Mouse (Mus musculus) limb, embryonic 10.5 days (tissue): ENCODE results near the gene Sh2b3. TPM values are rescaled to one million over a fixed set of nuclear protein-coding genes. Genes with fewer than 3 reads are reported as not detected.

ENCODE experiments used
- DNase-seq: peaks from one replicate; pipeline ENCODE4 v3.0.0-alpha.2; 2017; ENCODE audit warnings: low spot score
- H3K27ac ChIP-seq: fragments of 300-500 bp; sonication (generic); 2 replicates; pipeline ENCODE4 v1.5.1; 2016; ENCODE audit warnings: mild to moderate bottlenecking
- H3K27me3 ChIP-seq: fragments of 300-500 bp; sonication (generic); 2 replicates; pipeline ENCODE4 v1.6.1; 2016; ENCODE audit warnings: low read depth, mild to moderate bottlenecking; ENCODE audit not compliant: poor library complexity, severe bottlenecking
- H3K36me3 ChIP-seq: fragments of 300-500 bp; sonication (generic); 2 replicates; pipeline ENCODE4 v1.6.1; 2016; ENCODE audit warnings: mild to moderate bottlenecking, moderate library complexity
- H3K4me1 ChIP-seq: fragments of 300-500 bp; sonication (generic); 2 replicates; pipeline ENCODE4 v1.6.1; 2016
- H3K4me3 ChIP-seq: fragments of 300-500 bp; sonication (generic); 2 replicates; pipeline ENCODE4 v1.5.1; 2016; ENCODE audit warnings: mild to moderate bottlenecking, moderate library complexity
- H3K9me3 ChIP-seq: fragments of 300-500 bp; sonication (generic); replicated peaks from 2 replicates; pipeline ENCODE4 v1.6.1; 2016; ENCODE audit warnings: mild to moderate bottlenecking
- WGBS: fragments of 180-500 bp; shearing (Covaris S2); methylation state at CpG from one replicate; pipeline ENCODE4 v1.1.7; 2016; 5-methylcytosine and 5-hydroxymethylcytosine counted together
- polyA plus RNA-seq: library from polyadenylated mRNA; unstranded; fragments of >200 nt; fragmentation: Nextera tagmentation; extraction: Ambion mirVana; gene quantifications from 2 replicates; pipeline ENCODE4 v1.2.1, GENCODE M21; 2016

Sh2b3 gene
- polyA plus RNA-seq = 10.9 and 11.2 TPM in 2 replicates

- under 1% methylated on average over 35 of the region's 35 CpGs for WGBS
- H3K27me3 ChIP-seq = peaks cover 59% of the 10 kb centered on the region
- no peaks in the 10 kb centered on the region for H3K9me3 ChIP-seq
- peak within 1 kb of the TSS; percentile 78 for H3K4me3 ChIP-seq
- DNase-seq = no peak
- no peaks in the 10 kb centered on the region for H3K36me3 ChIP-seq
- peaks cover 68% of the 10 kb centered on the region for H3K4me1 ChIP-seq
- peak within 1 kb of the TSS; percentile 87 for H3K27ac ChIP-seq
These were observed at the start of gene Sh2b3 for GRCm38 (mm10) chr5:121837441-121838340. Gene Sh2b3 (minus strand): TSS chr5:121837646.

GRCm38 (mm10) chr5:121883356-121883755 is 45.9 kb upstream of the Sh2b3 start:
- DNase-seq = no peak
- Histone ChIP-seq H3K4me1 (peaks cover 23% of the 10 kb centered on the region), H3K27me3 (no peaks in the 10 kb centered on the region), H3K27ac (no peak overlapping the region), H3K36me3 (peaks cover 3% of the 10 kb centered on the region; the same call in 1 of the 2 replicates), H3K4me3 (no peak overlapping the region), H3K9me3 (no peaks in the 10 kb centered on the region)
- 72% methylated on average over 8 of the region's 8 CpGs for WGBS

GRCm38 (mm10) chr5:121879211-121879610 is 41.8 kb upstream of the Sh2b3 start:
- Histone ChIP-seq H3K27ac (no peak overlapping the region), H3K36me3 (no peaks in the 10 kb centered on the region), H3K4me3 (no peak overlapping the region), H3K27me3 (peaks cover 5% of the 10 kb centered on the region; the same call in 1 of the 2 replicates), H3K4me1 (peaks cover 26% of the 10 kb centered on the region), H3K9me3 (no peaks in the 10 kb centered on the region)
- DNase-seq = peak; percentile 64
- 54% methylated on average over 6 of the region's 6 CpGs for WGBS

GRCm38 (mm10) chr5:121878703-121879102 is 41.3 kb upstream of the Sh2b3 start:
- H3K36me3 ChIP-seq = no peaks in the 10 kb centered on the region
- no peak overlapping the region for H3K27ac ChIP-seq
- H3K4me1 ChIP-seq = peaks cover 26% of the 10 kb centered on the region
- whole genome bisulfite sequencing = 91% methylated on average over 17 of the region's 17 CpGs
- H3K4me3 ChIP-seq = no peak overlapping the region
- no peaks in the 10 kb centered on the region for H3K9me3 ChIP-seq
- DNase-seq = no peak
- peaks cover 10% of the 10 kb centered on the region for H3K27me3 ChIP-seq

- Histone ChIP-seq H3K9me3 (no peaks in the 10 kb centered on the region), H3K4me1 (peaks cover 26% of the 10 kb centered on the region), H3K27me3 (peaks cover 16% of the 10 kb centered on the region), H3K27ac (no peak overlapping the region), H3K4me3 (no peak overlapping the region), H3K36me3 (no peaks in the 10 kb centered on the region)
- DNase-seq = no peak
- WGBS = 89% methylated on average over 12 of the region's 12 CpGs
These were observed 39.5 kb upstream of the Sh2b3 start for GRCm38 (mm10) chr5:121876901-121877300.

GRCm38 (mm10) chr5:121875041-121875440 is 37.6 kb upstream of the Sh2b3 start:
- Histone ChIP-seq H3K27ac (no peak overlapping the region), H3K4me1 (peaks cover 29% of the 10 kb centered on the region), H3K36me3 (no peaks in the 10 kb centered on the region), H3K27me3 (peaks cover 16% of the 10 kb centered on the region), H3K4me3 (no peak overlapping the region), H3K9me3 (no peaks in the 10 kb centered on the region)
- no peak for DNase-seq
- WGBS = 91% methylated on average over 12 of the region's 12 CpGs

- H3K27ac ChIP-seq = no peak overlapping the region
- 11% methylated on average over 4 of the region's 4 CpGs for WGBS
These were observed 34.7 kb upstream of the Sh2b3 start for GRCm38 (mm10) chr5:121872158-121872557.

GRCm38 (mm10) chr5:121871515-121872030 is 34.1 kb upstream of the Sh2b3 start:
- Histone ChIP-seq H3K27ac (no peak overlapping the region), H3K9me3 (no peaks in the 10 kb centered on the region), H3K4me1 (peaks cover 25% of the 10 kb centered on the region), H3K4me3 (no peak overlapping the region), H3K27me3 (peaks cover 16% of the 10 kb centered on the region), H3K36me3 (no peaks in the 10 kb centered on the region)
- WGBS = 90% methylated on average over 13 of the region's 13 CpGs
- DNase-seq = no peak

More at GRCm38 (mm10) chr5:121872158-121872557, 34.7 kb upstream of the Sh2b3 start:
- peaks cover 16% of the 10 kb centered on the region for H3K27me3 ChIP-seq
- H3K4me3 ChIP-seq = no peak overlapping the region
- H3K4me1 ChIP-seq = peaks cover 25% of the 10 kb centered on the region
- no peaks in the 10 kb centered on the region for H3K36me3 ChIP-seq
- H3K9me3 ChIP-seq = no peaks in the 10 kb centered on the region
- DNase-seq = peak; percentile 95

GRCm38 (mm10) chr5:121870832-121871231 is 33.4 kb upstream of the Sh2b3 start:
- H3K27me3 ChIP-seq = peaks cover 16% of the 10 kb centered on the region
- DNase-seq = no peak
- peaks cover 25% of the 10 kb centered on the region for H3K4me1 ChIP-seq
- H3K9me3 ChIP-seq = no peaks in the 10 kb centered on the region
- H3K36me3 ChIP-seq = no peaks in the 10 kb centered on the region
- no peak overlapping the region for H3K4me3 ChIP-seq
- WGBS = 81% methylated on average over 6 of the region's 6 CpGs
- no peak overlapping the region for H3K27ac ChIP-seq

- no peaks in the 10 kb centered on the region for H3K27me3 ChIP-seq
- WGBS = 72% methylated on average over 5 of the region's 5 CpGs
- no peak overlapping the region for H3K27ac ChIP-seq
- no peaks in the 10 kb centered on the region for H3K9me3 ChIP-seq
- DNase-seq = no peak
- no peaks in the 10 kb centered on the region for H3K36me3 ChIP-seq
- H3K4me1 ChIP-seq = peaks cover 22% of the 10 kb centered on the region
- no peak overlapping the region for H3K4me3 ChIP-seq
These were observed 30.5 kb upstream of the Sh2b3 start for GRCm38 (mm10) chr5:121867963-121868362.

- DNase-seq = peak; percentile 58
These were observed 26.9 kb upstream of the Sh2b3 start for GRCm38 (mm10) chr5:121864330-121864729.

GRCm38 (mm10) chr5:121861964-121862363 is 24.5 kb upstream of the Sh2b3 start:
- H3K27me3 ChIP-seq = no peaks in the 10 kb centered on the region
- H3K36me3 ChIP-seq = peaks cover 29% of the 10 kb centered on the region
- 56% methylated on average over 5 of the region's 5 CpGs for WGBS
- no peak overlapping the region for H3K27ac ChIP-seq
- H3K9me3 ChIP-seq = peaks cover 3% of the 10 kb centered on the region; the same call in 1 of the 2 replicates
- DNase-seq = no peak
- peaks cover 8% of the 10 kb centered on the region for H3K4me1 ChIP-seq
- H3K4me3 ChIP-seq = no peak overlapping the region

More at GRCm38 (mm10) chr5:121864330-121864729, 26.9 kb upstream of the Sh2b3 start:
- H3K27me3 ChIP-seq = no peaks in the 10 kb centered on the region
- peaks cover 16% of the 10 kb centered on the region for H3K36me3 ChIP-seq
- peak overlapping the region; percentile 68; the same call in 1 of the 2 replicates for H3K27ac ChIP-seq
- peaks cover 3% of the 10 kb centered on the region; the same call in 1 of the 2 replicates for H3K9me3 ChIP-seq
- WGBS = 9% methylated on average over 7 of the region's 11 CpGs
- peak overlapping the region; percentile 42 for H3K4me3 ChIP-seq
- H3K4me1 ChIP-seq = peaks cover 18% of the 10 kb centered on the region

- H3K36me3 ChIP-seq = peaks cover 62% of the 10 kb centered on the region
- WGBS = 89% methylated on average over 12 of the region's 12 CpGs
- no peak overlapping the region for H3K27ac ChIP-seq
- no peaks in the 10 kb centered on the region for H3K4me1 ChIP-seq
- DNase-seq = no peak
- H3K4me3 ChIP-seq = no peak overlapping the region
- no peaks in the 10 kb centered on the region for H3K27me3 ChIP-seq
- H3K9me3 ChIP-seq = peaks cover 3% of the 10 kb centered on the region; the same call in 1 of the 2 replicates
These were observed 21.0 kb upstream of the Sh2b3 start for GRCm38 (mm10) chr5:121858427-121858826.
